Mouse (Mus musculus): ENCODE measurements around the gene Wdhd1. TPM values are rescaled to one million over a fixed set of nuclear protein-coding genes. Genes with fewer than 3 reads are reported as not detected.
A peak's percentile ranks its signal among the peaks of the same experiment; 100 is the strongest.

Wdhd1 gene
- total RNA-seq, 2 experiments from 2014 or later = 5.7 TPM

GRCm38 (mm10) chr14:47283568-47283967 is 6.9 kb upstream of the Wdhd1 start:
- no peak for DNase-seq (ENCODE audit: low spot score in 2 of 2)

- DNase-seq (ENCODE audit: low spot score in 2 of 2) = no peak
Measured at GRCm38 (mm10) chr14:47281535-47281934, 4.9 kb upstream of the Wdhd1 start.

- no peak for DNase-seq (ENCODE audit: low spot score in 2 of 2)
Measured at GRCm38 (mm10) chr14:47279058-47279457, 2.4 kb upstream of the Wdhd1 start.

- peak in 1 of 2 experiments; percentile 24 for DNase-seq (ENCODE audit: low spot score in 2 of 2)
Measured at GRCm38 (mm10) chr14:47276036-47276603, 537 bp downstream of the Wdhd1 start.

GRCm38 (mm10) chr14:47275417-47275816 is 1.2 kb downstream of the Wdhd1 start:
- no peak for DNase-seq (ENCODE audit: low spot score in 2 of 2)

GRCm38 (mm10) chr14:47273751-47274150 is 2.9 kb downstream of the Wdhd1 start:
- DNase-seq (ENCODE audit: low spot score in 2 of 2) = no peak

- DNase-seq (ENCODE audit: low spot score in 2 of 2) = no peak
Measured at GRCm38 (mm10) chr14:47269706-47270105, 7.0 kb downstream of the Wdhd1 start.

GRCm38 (mm10) chr14:47269056-47269455 is 7.6 kb downstream of the Wdhd1 start:
- DNase-seq (ENCODE audit: low spot score in 2 of 2) = no peak

DNA sequence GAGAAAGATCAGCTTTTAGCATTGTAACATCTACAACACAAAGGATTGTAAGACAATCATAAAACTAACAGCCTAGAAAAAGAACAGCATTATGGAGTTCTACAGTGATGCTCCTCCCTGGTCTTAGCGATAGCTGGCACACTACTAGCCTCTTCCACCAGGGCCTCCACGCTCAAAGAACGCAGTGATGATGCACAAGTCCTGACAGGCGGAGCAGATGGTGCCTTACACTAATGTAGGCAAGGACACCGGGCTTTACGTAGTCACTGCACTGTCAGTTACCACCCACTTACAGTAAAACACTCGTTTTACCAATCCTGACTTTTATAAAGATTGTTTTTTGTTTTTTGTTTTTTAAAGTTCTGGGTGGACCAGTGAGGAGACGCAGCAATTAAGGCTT is 10.8 kb downstream of the Wdhd1 start:
- DNase-seq (ENCODE audit: low spot score in 2 of 2) = no peak

- DNase-seq (ENCODE audit: low spot score in 2 of 2) = no peak
Measured at GRCm38 (mm10) chr14:47264866-47265265, 11.8 kb downstream of the Wdhd1 start.

GRCm38 (mm10) chr14:47249839-47250238 is 26.8 kb downstream of the Wdhd1 start:
- DNase-seq (ENCODE audit: low spot score in 2 of 2) = no peak

DNA sequence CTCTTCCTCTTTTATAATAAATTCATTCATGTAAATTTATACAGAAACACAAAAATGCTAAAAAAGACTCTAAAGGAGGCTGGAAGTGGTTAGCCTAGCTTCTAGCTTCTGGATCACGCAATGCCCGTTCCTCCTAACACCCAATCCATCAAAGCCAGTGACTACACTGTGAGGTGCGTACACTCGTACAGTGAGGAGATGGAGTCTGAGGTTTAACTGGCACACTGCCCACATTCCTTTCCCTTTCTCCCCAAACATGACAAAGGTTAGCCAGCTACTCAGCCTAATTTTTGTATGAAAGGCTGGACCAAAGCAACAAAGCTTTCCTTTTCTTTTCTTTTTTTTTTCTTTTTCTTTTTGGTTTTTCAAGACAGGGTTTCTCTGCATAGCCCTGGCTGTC is 33.9 kb downstream of the Wdhd1 start:
- no peak for DNase-seq (ENCODE audit: low spot score in 2 of 2)

DNA sequence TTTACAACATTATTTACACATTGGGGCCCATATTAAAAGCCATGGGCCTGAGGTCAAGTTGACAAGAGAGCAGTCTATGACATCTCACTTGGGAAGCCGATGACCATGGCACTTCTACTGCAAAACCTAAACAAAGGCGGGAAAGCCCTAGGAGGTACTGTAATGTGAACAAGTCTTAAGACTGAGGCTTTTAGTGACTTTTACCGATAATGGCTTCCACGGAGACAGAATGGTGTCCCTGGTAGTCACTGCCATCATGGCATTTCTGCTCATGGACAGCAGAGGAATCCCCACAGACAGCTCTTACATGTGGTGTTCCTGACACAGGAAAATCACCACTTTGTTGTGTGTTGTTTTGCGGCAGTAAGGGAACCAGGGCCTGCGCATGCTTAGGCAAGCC is 35.6 kb downstream of the Wdhd1 start:
- DNase-seq (ENCODE audit: low spot score in 2 of 2) = no peak

- DNase-seq (ENCODE audit: low spot score in 2 of 2) = no peak
Measured at GRCm38 (mm10) chr14:47240600-47240999, 36.1 kb downstream of the Wdhd1 start.

DNA sequence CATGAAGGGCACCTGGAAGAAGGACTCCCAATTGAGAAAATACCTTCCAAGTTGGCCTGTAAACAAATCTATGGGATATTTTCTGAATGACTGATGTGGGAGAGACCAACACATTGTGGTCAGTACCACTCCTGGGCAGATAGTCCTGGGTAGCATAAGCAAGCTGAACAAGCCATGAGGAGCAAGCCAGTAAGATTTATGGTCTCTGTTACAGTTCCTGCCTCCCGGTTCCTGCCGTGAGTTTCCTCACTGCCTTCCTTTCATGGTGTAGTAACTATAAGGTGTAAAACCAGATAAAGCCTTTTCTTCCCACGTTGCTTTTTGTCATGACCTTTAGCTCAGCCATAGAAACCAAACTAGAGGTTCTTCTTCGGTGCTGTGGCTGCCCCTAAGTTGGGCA is 39.4 kb downstream of the Wdhd1 start:
- DNase-seq (ENCODE audit: low spot score in 2 of 2) = no peak

- DNase-seq (ENCODE audit: low spot score in 2 of 2) = no peak
Measured at GRCm38 (mm10) chr14:47236491-47236890, 40.2 kb downstream of the Wdhd1 start.

DNA sequence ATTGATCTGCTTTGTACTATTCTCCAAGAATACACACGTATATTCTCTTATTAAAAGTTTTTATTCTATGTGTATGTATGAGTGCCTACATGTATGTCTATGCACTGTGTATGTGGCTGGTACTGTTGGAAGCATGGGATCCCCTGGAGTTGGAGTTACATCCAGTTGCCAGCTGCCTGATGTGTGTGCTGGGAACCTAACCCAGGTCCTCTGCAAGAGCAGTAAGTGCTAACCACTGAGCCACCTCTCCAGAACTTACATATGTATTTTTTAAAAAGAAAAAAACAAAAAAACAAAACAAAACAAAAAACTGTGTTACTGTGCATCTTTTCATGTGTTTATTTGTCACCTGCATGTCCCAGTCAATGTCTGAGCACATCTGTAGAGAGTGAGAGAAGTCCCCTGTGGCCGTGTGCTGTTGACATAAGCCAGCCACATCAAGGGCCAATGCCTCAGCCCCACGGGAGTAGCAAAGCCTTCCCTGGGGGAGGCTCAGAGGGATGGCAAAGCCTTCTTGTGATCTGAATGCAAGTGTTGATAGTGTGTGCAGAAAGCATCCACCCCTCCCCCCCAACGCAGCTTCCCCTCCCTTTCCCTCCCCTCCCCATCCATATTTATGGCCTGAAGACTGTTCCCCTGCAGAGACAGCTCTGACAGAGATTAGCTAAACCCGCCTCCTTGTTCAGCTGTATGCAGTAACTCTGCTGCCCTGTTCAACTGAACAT is 42.0 kb downstream of the Wdhd1 start:
- no peak for DNase-seq (ENCODE audit: low spot score in 2 of 2)

DNA sequence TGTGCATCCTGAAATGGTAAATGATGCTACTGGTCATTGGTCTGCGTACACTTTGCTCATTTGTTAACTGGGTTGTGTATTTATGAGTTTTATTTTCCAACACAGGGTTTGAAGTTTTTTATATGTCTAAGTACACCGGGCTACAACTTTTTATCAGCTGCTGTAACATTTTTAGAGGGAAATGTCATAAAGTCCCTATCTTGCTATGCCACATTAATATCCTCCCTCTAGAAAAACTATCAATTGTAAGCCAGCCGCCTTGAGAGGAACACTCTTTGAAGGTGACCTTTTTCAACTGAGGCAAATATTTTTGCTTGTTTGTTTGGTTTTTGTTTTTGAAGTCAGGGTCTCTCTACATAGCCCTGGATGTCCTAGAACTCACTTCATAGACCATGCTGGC is 42.6 kb downstream of the Wdhd1 start:
- DNase-seq (ENCODE audit: low spot score in 2 of 2) = no peak

DNA sequence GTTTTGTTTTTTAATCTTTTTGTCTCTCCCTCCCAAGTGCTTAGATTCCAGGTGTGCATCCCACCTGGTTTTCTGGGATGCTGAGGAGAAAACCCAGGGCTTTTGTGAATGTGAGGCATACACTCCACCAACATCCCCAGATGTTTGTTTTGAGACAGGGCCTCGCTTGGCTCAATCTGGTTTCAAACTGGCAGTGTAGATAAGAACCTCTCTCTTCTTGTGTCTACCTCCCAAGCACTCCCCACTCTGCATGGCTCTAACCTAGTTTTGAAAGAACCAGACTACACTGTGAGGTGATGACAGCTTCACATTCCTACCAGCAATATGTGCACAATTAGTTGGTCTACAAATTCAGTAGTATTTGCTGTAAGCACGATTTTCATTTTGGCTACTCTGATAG is 43.1 kb downstream of the Wdhd1 start:
- no peak for DNase-seq (ENCODE audit: low spot score in 2 of 2)

- DNase-seq (ENCODE audit: low spot score in 2 of 2) = no peak
Measured at GRCm38 (mm10) chr14:47229796-47230376, 46.8 kb downstream of the Wdhd1 start.

DNA sequence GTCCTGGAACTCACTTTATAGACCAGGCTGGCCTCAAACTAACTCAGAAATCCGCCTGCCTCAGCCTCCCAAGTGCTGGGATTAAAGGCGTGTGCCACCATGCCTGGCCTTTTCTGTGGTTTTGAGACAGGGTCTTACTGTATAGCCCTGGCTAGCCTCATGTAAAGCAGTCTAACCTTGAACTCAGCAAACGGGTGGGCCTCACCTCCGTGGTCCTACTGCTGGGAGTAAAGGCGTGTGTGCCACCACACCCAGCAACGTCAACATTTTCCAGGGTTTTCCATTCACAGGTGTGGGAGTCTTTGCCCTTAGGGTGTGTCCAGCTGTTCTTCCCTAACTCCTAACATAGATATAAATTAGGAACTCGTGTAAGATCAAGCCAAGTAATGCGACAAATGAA is 50.7 kb downstream of the Wdhd1 start:
- DNase-seq (ENCODE audit: low spot score in 2 of 2) = no peak

GRCm38 (mm10) chr14:47224476-47225325 is 52.0 kb downstream of the Wdhd1 start:
- DNase-seq (ENCODE audit: low spot score in 2 of 2) = no peak
